Mouse (Mus musculus): ENCODE data around the gene Hist1h1a.

The Hist1h1a gene

GRCm38 (mm10) chr13:23743963-23744362 is 19.5 kb upstream of the Hist1h1a start:
- no peak for DNase-seq (ENCODE audit: low read depth, low spot score)

GRCm38 (mm10) chr13:23744421-23745380 is 18.8 kb upstream of the Hist1h1a start:
- no peak for DNase-seq (ENCODE audit: low read depth, low spot score)

- DNase-seq (ENCODE audit: low read depth, low spot score): peak; percentile 94
Measured at GRCm38 (mm10) chr13:23745381-23746161, 17.9 kb upstream of the Hist1h1a start, which contains the start of gene Hist1h3c. Hist1h3c (minus strand) TSS chr13:23745602.

- peak; percentile 98 for DNase-seq (ENCODE audit: low read depth, low spot score)
Measured at GRCm38 (mm10) chr13:23746201-23747080, 17.0 kb upstream of the Hist1h1a start, which contains the start of gene Hist1h2bb. Hist1h2bb (plus strand) TSS chr13:23746734.

- peak; percentile 28 for DNase-seq (ENCODE audit: low read depth, low spot score)
Measured at GRCm38 (mm10) chr13:23747081-23747891, 16.2 kb upstream of the Hist1h1a start.

- no peak for DNase-seq (ENCODE audit: low read depth, low spot score)
Measured at GRCm38 (mm10) chr13:23747892-23748288, 15.6 kb upstream of the Hist1h1a start.

- DNase-seq (ENCODE audit: low read depth, low spot score): no peak
Measured at GRCm38 (mm10) chr13:23749563-23750121, 13.8 kb upstream of the Hist1h1a start.

- peak; percentile 89 for DNase-seq (ENCODE audit: low read depth, low spot score)
Measured at GRCm38 (mm10) chr13:23750839-23751477, 12.5 kb upstream of the Hist1h1a start, which contains the start of gene Hist1h2ab. Hist1h2ab (plus strand) TSS chr13:23751126.

- DNase-seq (ENCODE audit: low read depth, low spot score): peak; percentile 16
Measured at GRCm38 (mm10) chr13:23751478-23751956, 11.9 kb upstream of the Hist1h1a start.

GRCm38 (mm10) chr13:23752067-23752741 is 11.3 kb upstream of the Hist1h1a start, which contains the start of gene Hist1h3b:
Hist1h3b (plus strand) TSS chr13:23752267.
- DNase-seq (ENCODE audit: low read depth, low spot score): peak; percentile 94

GRCm38 (mm10) chr13:23752742-23753172 is 10.7 kb upstream of the Hist1h1a start:
- DNase-seq (ENCODE audit: low read depth, low spot score): no peak

- no peak for DNase-seq (ENCODE audit: low read depth, low spot score)
Measured at GRCm38 (mm10) chr13:23753314-23754078, 10.0 kb upstream of the Hist1h1a start.

- DNase-seq (ENCODE audit: low read depth, low spot score): no peak
Measured at GRCm38 (mm10) chr13:23755000-23755399, 8.5 kb upstream of the Hist1h1a start.

- DNase-seq (ENCODE audit: low read depth, low spot score): peak; percentile 98
Measured at GRCm38 (mm10) chr13:23756790-23757189, 6.7 kb upstream of the Hist1h1a start, which contains the start of gene Hist1h4b. Hist1h4b (plus strand) TSS chr13:23757013.

GRCm38 (mm10) chr13:23757211-23757773 is 6.2 kb upstream of the Hist1h1a start:
- peak; percentile 42 for DNase-seq (ENCODE audit: low read depth, low spot score)

GRCm38 (mm10) chr13:23757921-23758320 is 5.5 kb upstream of the Hist1h1a start:
- no peak for DNase-seq (ENCODE audit: low read depth, low spot score)

GRCm38 (mm10) chr13:23759251-23759771 is 4.2 kb upstream of the Hist1h1a start:
- DNase-seq (ENCODE audit: low read depth, low spot score): no peak

Data from brain, adult 2 months (tissue).